Mouse (Mus musculus): ENCODE measurements at regions not wholly inside any gene's neighbourhood (a gene's known extent, or its start where the extent isn't known, plus 50 kb on each side); places are given as distances from the start of the nearest gene placed in this dataset.

DNA sequence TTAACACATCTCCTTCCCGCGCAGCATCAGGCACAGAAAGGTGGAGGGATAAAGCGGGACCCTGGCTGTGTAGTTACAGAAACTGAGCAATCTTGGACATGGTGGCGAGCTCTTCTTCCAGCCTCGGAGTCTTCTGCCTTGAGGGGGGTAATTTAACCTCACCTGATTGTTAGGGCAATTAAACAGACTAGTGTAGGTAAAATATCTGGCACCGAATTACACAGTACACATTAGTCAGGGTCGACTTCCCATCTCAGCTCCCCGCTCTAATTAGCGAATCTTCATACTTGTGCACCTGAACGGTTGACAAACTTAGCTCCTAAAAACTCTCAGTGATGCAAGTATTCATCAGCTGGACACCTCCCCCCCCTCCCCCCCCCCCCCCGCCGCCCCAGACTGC lies 133.2 kb upstream of the Man2a1 start:
- no peak overlapping the region for H3K4me3 ChIP-seq (ENCODE audit: extremely low read depth, insufficient read depth, insufficient read length)
- 82% methylated on average over 12 of the region's 12 CpGs for WGBS

DNA sequence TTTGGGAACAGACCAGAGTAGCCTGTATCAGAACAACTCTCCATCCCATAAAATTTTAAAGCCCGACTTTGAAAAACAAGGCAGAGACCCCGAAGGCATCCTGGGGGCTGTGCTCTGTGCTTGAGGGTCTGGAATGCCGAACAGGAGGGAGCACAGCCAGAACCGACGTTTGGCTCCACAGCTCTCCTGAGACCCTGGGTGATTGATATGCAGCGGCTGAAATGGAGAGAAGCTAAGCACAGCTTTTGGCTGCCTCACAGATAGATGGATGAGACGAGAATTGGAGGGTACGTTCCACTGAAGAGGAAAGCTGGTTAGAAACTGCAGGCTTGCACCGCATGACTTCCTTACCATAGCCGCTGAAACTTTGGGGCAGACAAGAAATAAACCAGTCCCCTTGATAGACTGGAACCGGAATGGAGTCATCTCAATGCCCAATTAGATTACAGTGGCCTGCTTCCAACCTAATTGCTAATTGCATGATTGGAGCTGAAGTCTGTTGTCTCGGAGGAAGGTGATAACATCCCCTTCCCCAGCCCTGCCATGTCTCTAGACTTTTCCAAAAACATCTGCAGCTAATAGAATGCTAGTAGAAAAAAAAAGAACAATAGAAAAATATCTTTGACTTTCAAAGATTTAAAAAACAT lies 130.7 kb upstream of the Man2a1 start:
- no peak overlapping the region for H3K27ac ChIP-seq (ENCODE audit: insufficient read depth, low read length)
- TF ChIP-seq CTCF (IDR thresholded peaks at IDR 0.05; ENCODE audit: extremely low read depth, insufficient read depth, insufficient read length, insufficient replicate concordance) (no peak), POLR2A (IDR thresholded peaks at IDR 0.05; ENCODE audit: low read depth, low read length) (no peak)
- WGBS, result 72% methylated on average over 12 of the region's 12 CpGs
- H3K4me1 ChIP-seq (ENCODE audit: control insufficient read depth, insufficient read depth, insufficient read length), result peaks cover 2% of the 10 kb centered on the region; the same call in 1 of the 2 replicates
- H3K27me3 ChIP-seq (ENCODE audit: control insufficient read depth, insufficient read depth, low read length), result no peaks in the 10 kb centered on the region
- H3K4me3 ChIP-seq (ENCODE audit: extremely low read depth, insufficient read depth, insufficient read length), result no peak overlapping the region
- no peak for DNase-seq (ENCODE audit: low read depth in 1 of 2, low spot score in 2 of 2)
- no peaks in the 10 kb centered on the region for H3K36me3 ChIP-seq (ENCODE audit: control insufficient read depth, insufficient read depth, low read length)

More for the DNA sequence above, 133.2 kb upstream of the Man2a1 start:
- Histone ChIP-seq H3K27ac (ENCODE audit: insufficient read depth, low read length) (no peak overlapping the region), H3K36me3 (ENCODE audit: control insufficient read depth, insufficient read depth, low read length) (no peaks in the 10 kb centered on the region), H3K27me3 (ENCODE audit: control insufficient read depth, insufficient read depth, low read length) (no peaks in the 10 kb centered on the region), H3K4me1 (ENCODE audit: control insufficient read depth, insufficient read depth, insufficient read length) (peaks cover 2% of the 10 kb centered on the region; the same call in 1 of the 2 replicates)
- DNase-seq (ENCODE audit: low read depth in 1 of 2, low spot score in 2 of 2), result no peak
- TF ChIP-seq CTCF (IDR thresholded peaks at IDR 0.05; ENCODE audit: extremely low read depth, insufficient read depth, insufficient read length, insufficient replicate concordance) (no peak), POLR2A (IDR thresholded peaks at IDR 0.05; ENCODE audit: low read depth, low read length) (no peak)

DNA sequence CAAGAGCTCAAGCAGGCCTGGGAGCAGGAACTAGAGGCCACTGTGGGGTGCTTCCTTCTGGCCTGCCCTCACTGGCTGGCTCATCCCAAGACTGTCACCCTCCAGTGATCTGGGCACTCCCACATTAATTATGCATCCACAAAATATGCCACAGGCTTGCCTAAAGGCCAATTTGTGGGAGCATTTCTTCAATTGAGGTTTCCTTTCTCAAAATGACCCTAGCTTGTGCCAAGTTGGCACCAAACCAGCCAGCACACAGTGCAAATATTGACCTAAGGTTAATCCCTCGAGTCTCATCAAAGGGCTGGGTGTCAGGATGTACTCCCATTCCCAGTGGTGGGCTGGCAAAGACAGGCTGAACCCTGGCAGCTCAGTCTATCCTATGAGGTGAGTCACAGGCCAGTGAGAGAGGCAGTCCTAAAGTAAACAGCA lies 119.9 kb upstream of the Man2a1 start:
- Histone ChIP-seq H3K27me3 (ENCODE audit: control insufficient read depth, insufficient read depth, low read length) (no peaks in the 10 kb centered on the region), H3K27ac (ENCODE audit: insufficient read depth, low read length) (no peak overlapping the region), H3K4me1 (ENCODE audit: control insufficient read depth, insufficient read depth, insufficient read length) (no peaks in the 10 kb centered on the region), H3K36me3 (ENCODE audit: control insufficient read depth, insufficient read depth, low read length) (no peaks in the 10 kb centered on the region), H3K4me3 (ENCODE audit: extremely low read depth, insufficient read depth, insufficient read length) (no peak overlapping the region)
- no peak for TF ChIP-seq POLR2A (IDR thresholded peaks at IDR 0.05; ENCODE audit: low read depth, low read length)
- TF ChIP-seq CTCF (IDR thresholded peaks at IDR 0.05; ENCODE audit: extremely low read depth, insufficient read depth, insufficient read length, insufficient replicate concordance), result no peak
- no peak for DNase-seq (ENCODE audit: low read depth in 1 of 2, low spot score in 2 of 2)
- WGBS, result 32% methylated on average over 1 of the region's 1 CpGs

- Histone ChIP-seq H3K4me1 (ENCODE audit: control insufficient read depth, insufficient read depth, insufficient read length) (no peaks in the 10 kb centered on the region), H3K27ac (ENCODE audit: insufficient read depth, low read length) (no peak overlapping the region), H3K36me3 (ENCODE audit: control insufficient read depth, insufficient read depth, low read length) (no peaks in the 10 kb centered on the region), H3K27me3 (ENCODE audit: control insufficient read depth, insufficient read depth, low read length) (no peaks in the 10 kb centered on the region), H3K4me3 (ENCODE audit: extremely low read depth, insufficient read depth, insufficient read length) (no peak overlapping the region)
- no peak for TF ChIP-seq CTCF (IDR thresholded peaks at IDR 0.05; ENCODE audit: extremely low read depth, insufficient read depth, insufficient read length, insufficient replicate concordance)
- no peak for TF ChIP-seq POLR2A (IDR thresholded peaks at IDR 0.05; ENCODE audit: low read depth, low read length)
- no peak for DNase-seq (ENCODE audit: low read depth in 1 of 2, low spot score in 2 of 2)
- 82% methylated on average over 4 of the region's 4 CpGs for WGBS
Measured at GRCm38 (mm10) chr17:64484835-64485234, 115.7 kb upstream of the Man2a1 start.

DNA sequence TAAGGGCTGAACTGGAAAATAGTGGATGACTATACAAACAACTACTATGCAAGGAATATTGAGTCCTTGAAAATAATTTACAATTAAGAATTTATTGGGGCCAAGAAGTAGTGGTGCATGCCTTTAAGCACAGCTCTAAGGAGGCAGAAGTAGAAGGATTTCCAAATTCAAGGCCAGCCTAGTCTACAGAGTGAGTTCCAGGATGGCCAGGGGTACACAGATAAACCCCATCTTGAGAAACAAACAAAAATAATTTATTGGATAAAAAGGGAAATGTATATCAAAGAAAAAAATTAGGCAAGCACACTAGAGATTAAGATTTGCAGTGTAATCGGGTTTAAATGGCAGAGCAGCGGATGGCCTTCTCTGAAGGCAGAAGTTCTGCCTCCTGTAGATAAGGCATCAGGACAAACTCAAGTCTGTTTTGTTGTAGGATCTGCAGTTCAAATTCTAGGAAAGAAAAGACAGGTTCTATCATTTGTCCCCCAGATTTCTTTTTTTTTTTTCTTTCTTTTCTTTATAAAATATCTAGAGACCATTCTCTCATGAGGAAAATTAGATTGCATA lies 110.7 kb upstream of the Man2a1 start:
- TF ChIP-seq POLR2A (IDR thresholded peaks at IDR 0.05; ENCODE audit: low read depth, low read length) (no peak), CTCF (IDR thresholded peaks at IDR 0.05; ENCODE audit: extremely low read depth, insufficient read depth, insufficient read length, insufficient replicate concordance) (no peak)
- WGBS, result 82% methylated on average over 2 of the region's 2 CpGs

DNA sequence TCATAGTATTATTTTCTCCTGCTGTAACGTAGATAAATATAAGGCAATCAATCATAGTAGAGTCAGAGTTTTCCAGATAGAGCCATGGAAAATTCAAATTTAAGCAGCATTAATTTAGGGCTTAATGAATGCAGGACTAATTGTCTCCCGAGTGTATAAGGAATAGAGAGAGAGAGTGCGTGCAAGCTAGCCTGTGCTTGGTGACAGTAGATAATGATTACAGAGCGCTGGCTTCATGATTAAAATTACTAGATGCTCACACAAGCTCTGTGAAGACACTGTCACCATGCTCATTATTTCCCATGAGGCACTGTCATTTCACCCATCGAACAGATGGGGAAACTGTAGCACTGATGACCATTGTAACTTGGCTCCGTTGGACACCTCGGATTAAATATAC lies 109.9 kb upstream of the Man2a1 start:
- DNase-seq (ENCODE audit: low read depth in 1 of 2, low spot score in 2 of 2), result no peak
- TF ChIP-seq POLR2A (IDR thresholded peaks at IDR 0.05; ENCODE audit: low read depth, low read length) (no peak), CTCF (IDR thresholded peaks at IDR 0.05; ENCODE audit: extremely low read depth, insufficient read depth, insufficient read length, insufficient replicate concordance) (no peak)
- H3K27ac ChIP-seq (ENCODE audit: insufficient read depth, low read length), result no peak overlapping the region
- H3K36me3 ChIP-seq (ENCODE audit: control insufficient read depth, insufficient read depth, low read length), result no peaks in the 10 kb centered on the region
- H3K4me3 ChIP-seq (ENCODE audit: extremely low read depth, insufficient read depth, insufficient read length), result no peak overlapping the region
- H3K4me1 ChIP-seq (ENCODE audit: control insufficient read depth, insufficient read depth, insufficient read length), result no peaks in the 10 kb centered on the region
- no peaks in the 10 kb centered on the region for H3K27me3 ChIP-seq (ENCODE audit: control insufficient read depth, insufficient read depth, low read length)
- WGBS, result 91% methylated on average over 7 of the region's 7 CpGs

More for the DNA sequence above, 110.7 kb upstream of the Man2a1 start:
- Histone ChIP-seq H3K4me1 (ENCODE audit: control insufficient read depth, insufficient read depth, insufficient read length) (no peaks in the 10 kb centered on the region), H3K27me3 (ENCODE audit: control insufficient read depth, insufficient read depth, low read length) (no peaks in the 10 kb centered on the region), H3K27ac (ENCODE audit: insufficient read depth, low read length) (no peak overlapping the region), H3K4me3 (ENCODE audit: extremely low read depth, insufficient read depth, insufficient read length) (no peak overlapping the region), H3K36me3 (ENCODE audit: control insufficient read depth, insufficient read depth, low read length) (no peaks in the 10 kb centered on the region)
- DNase-seq (ENCODE audit: low read depth in 1 of 2, low spot score in 2 of 2), result no peak

DNA sequence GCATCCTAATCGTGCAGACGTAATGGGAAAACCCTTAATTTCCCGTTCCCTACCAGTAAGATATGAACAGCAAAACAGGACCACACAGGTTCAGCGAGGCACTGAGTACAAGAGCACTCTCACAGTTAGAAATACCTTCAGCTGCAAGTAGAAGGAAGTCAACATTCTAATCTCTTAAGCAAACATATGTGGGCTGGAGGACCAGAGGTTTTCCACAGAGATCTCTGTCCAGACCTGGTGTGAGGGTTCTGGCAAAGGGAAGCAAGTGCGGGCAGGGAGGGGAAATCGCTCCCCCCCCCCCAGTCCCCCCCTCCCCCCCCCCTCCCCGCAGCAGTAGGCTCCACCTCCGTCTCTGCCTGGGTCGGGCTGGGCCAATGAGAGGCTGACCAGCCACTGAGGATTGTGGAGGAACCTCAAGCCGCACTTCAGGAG lies 108.6 kb upstream of the Man2a1 start:
- Histone ChIP-seq H3K36me3 (ENCODE audit: control insufficient read depth, insufficient read depth, low read length) (no peaks in the 10 kb centered on the region), H3K27ac (ENCODE audit: insufficient read depth, low read length) (no peak overlapping the region), H3K27me3 (ENCODE audit: control insufficient read depth, insufficient read depth, low read length) (no peaks in the 10 kb centered on the region), H3K4me3 (ENCODE audit: extremely low read depth, insufficient read depth, insufficient read length) (no peak overlapping the region), H3K4me1 (ENCODE audit: control insufficient read depth, insufficient read depth, insufficient read length) (no peaks in the 10 kb centered on the region)
- no peak for TF ChIP-seq CTCF (IDR thresholded peaks at IDR 0.05; ENCODE audit: extremely low read depth, insufficient read depth, insufficient read length, insufficient replicate concordance)
- 45% methylated on average over 9 of the region's 10 CpGs for WGBS
- DNase-seq (ENCODE audit: low read depth in 1 of 2, low spot score in 2 of 2), result no peak
